Mouse (Mus musculus) MEL (cell line): ENCODE measurements around the gene Inpp5a.

Experiments
- CHD2 ChIP-seq: IDR thresholded peaks from 2 replicates; pipeline ENCODE4 v1.6.1; 2011; ENCODE audit warnings: low read length, improper control_type of control experiment
- CTCF ChIP-seq, 3 experiments: IDR thresholded peaks in 2 of 3; conservative IDR thresholded peaks in 1 of 3; 2 replicates each; pipeline ENCODE4 v1.5.1; 2011 to 2012; ENCODE audit warnings: low read length in 3 of 3, low read depth in 2 of 3, mild to moderate bottlenecking in 2 of 3, improper control_type of control experiment in 1 of 3, inconsistent platforms in 1 of 3, mixed read lengths in 1 of 3, moderate library complexity in 1 of 3; ENCODE audit not compliant: control insufficient read depth in 1 of 3, insufficient read depth in 1 of 3, poor library complexity in 1 of 3, severe bottlenecking in 1 of 3
- MAX ChIP-seq: IDR thresholded peaks from 2 replicates; pipeline ENCODE4 v1.6.1; 2011; ENCODE audit warnings: low read length, improper control_type of control experiment
- MAZ ChIP-seq: IDR thresholded peaks from 2 replicates; pipeline ENCODE4 v1.6.1; 2012; ENCODE audit warnings: low read depth, mild to moderate bottlenecking, inconsistent platforms, low read length, improper control_type of control experiment
- POLR2A ChIP-seq, 2 experiments: IDR thresholded peaks; 2 replicates each; pipeline ENCODE4 v1.6.1; 2011 to 2012; ENCODE audit warnings: low read length in 2 of 2, mild to moderate bottlenecking in 2 of 2, control low read depth in 1 of 2, improper control_type of control experiment in 1 of 2, low read depth in 1 of 2, moderate library complexity in 1 of 2; ENCODE audit not compliant: control insufficient read depth in 1 of 2, insufficient read depth in 1 of 2, poor library complexity in 1 of 2
- SMC3 ChIP-seq: IDR thresholded peaks from 2 replicates; pipeline ENCODE4 v1.6.1; 2011; ENCODE audit warnings: low read depth, low read length, improper control_type of control experiment
- TAL1 ChIP-seq: IDR thresholded peaks from 2 replicates; pipeline ENCODE4 v1.6.1; 2012; ENCODE audit warnings: mild to moderate bottlenecking, inconsistent platforms, low read length, moderate library complexity, mixed read lengths
- USF2 ChIP-seq, 2 experiments: IDR thresholded peaks; 2 replicates each; pipeline ENCODE4 v1.6.1; 2011 to 2012; ENCODE audit warnings: improper control_type of control experiment in 2 of 2, low read length in 2 of 2, borderline replicate concordance in 1 of 2, inconsistent platforms in 1 of 2, low read depth in 1 of 2, mild to moderate bottlenecking in 1 of 2; ENCODE audit not compliant: insufficient read depth in 1 of 2

- TF ChIP-seq TAL1, result no peak
- no peak for TF ChIP-seq MAZ
- TF ChIP-seq POLR2A (IDR thresholded peaks at IDR 0.05; ENCODE audit: control insufficient read depth in 1 of 2, insufficient read depth in 1 of 2, low read depth in 1 of 2, low read length in 2 of 2, poor library complexity in 1 of 2), result no peak
- TF ChIP-seq SMC3, result no peak
- no peak for TF ChIP-seq CTCF (IDR thresholded peaks at IDR 0.05 in 2 of 3, conservative IDR thresholded peaks at IDR 0.05 in 1 of 3; ENCODE audit: control insufficient read depth in 1 of 3, insufficient read depth in 1 of 3, low read depth in 2 of 3, low read length in 3 of 3, poor library complexity in 1 of 3, severe bottlenecking in 1 of 3)
- no peak for TF ChIP-seq CHD2
- TF ChIP-seq MAX, result no peak
- no peak for TF ChIP-seq USF2 (IDR thresholded peaks at IDR 0.05; ENCODE audit: borderline replicate concordance in 1 of 2, insufficient read depth in 1 of 2, low read depth in 1 of 2, low read length in 2 of 2)
Measured at GRCm38 (mm10) chr7:139506677-139507412, 117.9 kb downstream of the Inpp5a start.
